Mouse (Mus musculus): ENCODE data around the gene Vmn1r204. TPM values are rescaled to one million over a fixed set of nuclear protein-coding genes. Genes with fewer than 3 reads are reported as not detected.

The Vmn1r204 gene
- polyA plus RNA-seq (2012; rRNA removed), result not detected in 2 replicates

DNA sequence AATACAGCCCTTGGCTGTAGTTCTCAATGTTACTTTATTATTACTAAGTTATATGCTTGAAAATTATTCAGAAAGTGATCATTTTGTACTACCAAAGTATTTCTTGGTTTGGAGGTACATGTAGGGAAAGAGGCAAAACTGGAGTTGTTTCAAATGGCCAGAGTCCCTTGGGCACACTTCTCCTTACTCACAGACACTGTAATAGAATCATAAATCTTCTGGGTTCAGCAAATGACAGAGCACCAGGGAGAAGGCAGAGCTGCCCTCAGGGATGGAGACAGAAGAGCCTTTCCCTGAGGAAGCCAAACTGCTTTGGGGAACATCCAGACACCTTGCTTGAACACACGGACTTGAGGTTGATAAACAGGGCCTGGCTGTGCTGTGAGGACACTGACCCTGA, at the start of gene Vmn1r204:
Gene Vmn1r204 (plus strand): TSS at position 301 of the 400 bp plus-strand sequence.

DNA sequence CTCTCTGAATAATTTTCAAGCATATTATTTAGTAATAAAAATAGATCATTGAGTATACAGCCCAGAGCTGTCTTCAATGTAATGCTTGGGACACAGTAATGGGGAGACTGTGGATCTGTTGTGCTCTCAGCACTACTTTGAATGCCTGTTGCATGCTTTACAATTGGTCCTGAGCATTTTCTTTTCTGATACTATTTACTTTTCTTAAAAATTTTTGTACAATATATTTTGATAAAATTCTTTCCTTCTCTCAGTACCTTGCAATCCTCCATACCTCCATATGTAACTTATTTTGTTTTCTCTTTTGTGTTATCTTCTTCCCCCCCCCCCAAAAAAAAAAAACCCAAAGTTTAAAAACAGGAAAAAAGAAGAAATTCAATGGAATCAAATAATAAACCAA, 47.7 kb upstream of the Vmn1r204 start, which contains the start of gene Vmn1r202:
Gene Vmn1r202 (minus strand): TSS at position 101 of the 400 bp plus-strand sequence.

DNA sequence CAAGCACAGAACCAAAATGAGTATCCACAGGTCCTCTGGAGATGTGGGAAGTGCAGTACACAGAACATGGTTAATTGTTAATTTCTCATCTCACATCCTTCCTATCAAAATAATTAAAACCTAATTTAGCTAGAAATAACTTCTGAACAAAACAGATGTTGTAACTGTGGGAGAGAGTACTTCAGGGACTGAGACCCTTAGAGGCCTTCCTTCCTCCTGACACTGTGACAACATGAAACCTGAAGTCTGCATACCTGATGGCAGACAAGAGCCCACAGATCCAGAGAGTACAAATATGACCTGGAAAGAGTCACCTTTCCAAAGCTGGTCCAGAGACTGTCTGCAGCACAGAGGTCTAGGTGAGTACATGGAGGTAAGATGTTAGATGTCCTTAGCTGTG, 35.2 kb upstream of the Vmn1r204 start, which contains the start of gene Vmn1r203:
Gene Vmn1r203 (plus strand): TSS at position 301 of the 400 bp plus-strand sequence.

DNA sequence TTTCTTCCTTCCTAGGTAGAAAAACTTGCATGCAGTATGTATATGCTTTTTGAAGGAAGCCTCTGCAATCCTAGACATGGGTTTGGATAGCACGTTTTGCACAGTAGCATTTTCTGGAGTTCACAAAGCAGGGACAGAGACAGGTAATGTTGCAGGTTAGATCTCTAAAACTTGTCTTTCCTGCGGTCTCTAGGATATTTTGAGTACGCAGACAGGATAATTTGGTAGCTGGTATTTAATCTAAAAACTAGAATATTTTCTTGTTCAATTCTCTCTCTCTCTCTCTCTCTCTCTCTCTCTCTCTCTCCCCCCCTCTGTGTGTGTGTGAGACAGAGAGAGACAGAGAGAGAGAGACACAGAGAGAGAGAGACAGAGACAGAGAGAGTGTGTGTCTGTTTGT, 39.9 kb downstream of the Vmn1r204 start, which contains the start of gene Vmn1r205:
Gene Vmn1r205 (minus strand): TSS at position 101 of the 400 bp plus-strand sequence.

Other genes with a start within 250 kb of the Vmn1r204 start
- not detected in 2 replicates for gene Vmn1r197, start 228.6 kb upstream of the Vmn1r204 start, polyA plus RNA-seq (2012; rRNA removed)
- not detected in 2 replicates for gene Vmn1r198, start 202.8 kb upstream of the Vmn1r204 start, polyA plus RNA-seq (2012; rRNA removed)
- not detected in 2 replicates for gene Vmn1r199, start 173.4 kb upstream of the Vmn1r204 start, polyA plus RNA-seq (2012; rRNA removed)
- not detected in 2 replicates for gene Vmn1r200, start 162.8 kb upstream of the Vmn1r204 start, polyA plus RNA-seq (2012; rRNA removed)
- gene Vmn1r201, start 81.3 kb upstream of the Vmn1r204 start, polyA plus RNA-seq (2012; rRNA removed), result not detected in 2 replicates
- gene Vmn1r202, start 47.8 kb upstream of the Vmn1r204 start, polyA plus RNA-seq (2012; rRNA removed), result not detected in 2 replicates
- not detected in 2 replicates for gene Vmn1r203, start 35.1 kb upstream of the Vmn1r204 start, polyA plus RNA-seq (2012; rRNA removed)
- not detected in 2 replicates for gene Vmn1r205, start 39.8 kb downstream of the Vmn1r204 start, polyA plus RNA-seq (2012; rRNA removed)
- gene Vmn1r206, start 71.1 kb downstream of the Vmn1r204 start, polyA plus RNA-seq (2012; rRNA removed), result not detected in 2 replicates
- gene Vmn1r207-ps, start 176.4 kb downstream of the Vmn1r204 start, polyA plus RNA-seq (2012; rRNA removed), result not detected in 2 replicates
- not detected in 2 replicates for gene Vmn1r208, start 224.2 kb downstream of the Vmn1r204 start, polyA plus RNA-seq (2012; rRNA removed)

Data from liver, embryonic 18 days (tissue).